Comparison of ENCODE assay signal across 14 mouse cellular contexts in the genomic region with DNA sequence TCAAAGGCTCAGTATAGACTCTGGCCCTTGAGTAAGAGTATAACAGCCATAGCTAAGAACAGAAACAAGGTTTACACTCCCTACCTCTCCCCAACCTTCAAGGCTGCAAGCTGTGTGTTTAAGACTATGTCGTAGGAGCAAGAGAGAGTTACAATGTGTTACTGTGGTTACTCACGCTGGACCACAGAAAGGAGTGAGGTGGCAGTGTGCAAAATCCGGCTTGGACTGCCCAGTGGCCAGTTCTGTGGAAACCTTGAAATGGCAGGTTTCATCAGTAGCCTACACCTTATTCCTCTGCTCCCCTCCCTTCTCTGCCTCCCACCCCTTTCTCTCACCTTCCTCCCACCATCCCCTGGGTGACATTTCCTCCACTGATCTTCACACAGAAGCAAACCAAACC.
"Had no signal": no experiment of that assay in that cellular context is flagged by ENCODE, and none has a peak within 500 bp of the region (broad histone marks: within the 10 kb centered on the region; RNA-seq: fewer than 3 reads in every experiment).

No protein-coding gene starts in this region.

- DNase-seq: lung, adult 18-20 months; lung, embryonic 14.5 days; lung, postnatal 10 days; lung, postnatal 4 days; retina, postnatal 1 day; right cerebral cortex, adult 18-20 months; right cerebral cortex, postnatal 25 days; right cerebral cortex, postnatal 4 days; spleen, adult 18-20 months; thymus, adult 18-20 months; thymus, postnatal 14 days; thymus, postnatal 36 days had no signal

- ATAC-seq: midbrain, embryonic 13.5 days; midbrain, embryonic 15.5 days had no signal
